Mouse (Mus musculus) E14TG2a.4 (cell line): Measurements from ENCODE around the gene Car6.

ENCODE experiments used
- CTCF ChIP-seq: conservative IDR thresholded peaks from 2 replicates; pipeline ENCODE4 v1.5.1; 2014; ENCODE audit warnings: low read length
- NANOG ChIP-seq: IDR thresholded peaks from 2 replicates; pipeline ENCODE4 v1.6.1; 2014; ENCODE audit warnings: borderline replicate concordance, low read length, mixed read lengths
- POU5F1 ChIP-seq: IDR thresholded peaks from 2 replicates; pipeline ENCODE4 v1.6.1; 2014; ENCODE audit warnings: low read length, borderline replicate concordance

- TF ChIP-seq CTCF (no peak), POU5F1 (no peak), NANOG (no peak)
These were observed 24.0 kb downstream of the Car6 start for GRCm38 (mm10) chr4:150177122-150177521.
